Mouse (Mus musculus): ENCODE results near the gene Pacrg. TPM values are rescaled to one million over a fixed set of nuclear protein-coding genes. Genes with fewer than 3 reads are reported as not detected.
A peak's percentile ranks its signal among the peaks of the same experiment; 100 is the strongest.

Pacrg gene
- polyA plus RNA-seq, 1 experiment from 2014 or later: 0.89 TPM

DNA sequence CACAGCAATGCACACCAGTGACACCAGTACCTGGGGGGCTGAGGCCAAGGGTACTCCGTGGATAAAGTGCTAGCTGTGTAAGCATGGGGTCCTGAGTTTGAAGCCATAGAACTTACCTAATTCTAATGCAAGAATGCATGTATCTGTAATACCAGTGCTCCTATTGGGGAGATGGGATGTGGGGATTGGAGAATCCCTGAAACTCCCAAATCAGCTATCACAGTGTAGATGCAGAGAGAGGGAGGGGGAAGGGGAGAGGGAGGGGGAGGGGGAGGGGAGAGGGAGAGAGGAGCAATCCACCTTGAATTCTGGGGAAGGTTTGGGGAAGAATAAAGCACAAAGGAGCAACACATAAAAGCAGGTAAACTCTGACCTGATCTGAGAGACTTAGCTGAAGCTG, 405.2 kb downstream of the Pacrg start:
- no peak for DNase-seq (ENCODE audit: low spot score)
- Histone ChIP-seq H3K36me3 (no peaks in the 10 kb centered on the region), H3K27ac (peak overlapping the region; percentile 56; the same call in 1 of the 2 replicates), H3K4me1 (peaks cover 20% of the 10 kb centered on the region), H3K27me3 (ENCODE audit: insufficient read depth, poor library complexity, severe bottlenecking) (no peaks in the 10 kb centered on the region), H3K4me3 (no peak overlapping the region), H3K9me3 (no peaks in the 10 kb centered on the region)
- WGBS: 37% methylated on average over 1 of the region's 1 CpGs

DNA sequence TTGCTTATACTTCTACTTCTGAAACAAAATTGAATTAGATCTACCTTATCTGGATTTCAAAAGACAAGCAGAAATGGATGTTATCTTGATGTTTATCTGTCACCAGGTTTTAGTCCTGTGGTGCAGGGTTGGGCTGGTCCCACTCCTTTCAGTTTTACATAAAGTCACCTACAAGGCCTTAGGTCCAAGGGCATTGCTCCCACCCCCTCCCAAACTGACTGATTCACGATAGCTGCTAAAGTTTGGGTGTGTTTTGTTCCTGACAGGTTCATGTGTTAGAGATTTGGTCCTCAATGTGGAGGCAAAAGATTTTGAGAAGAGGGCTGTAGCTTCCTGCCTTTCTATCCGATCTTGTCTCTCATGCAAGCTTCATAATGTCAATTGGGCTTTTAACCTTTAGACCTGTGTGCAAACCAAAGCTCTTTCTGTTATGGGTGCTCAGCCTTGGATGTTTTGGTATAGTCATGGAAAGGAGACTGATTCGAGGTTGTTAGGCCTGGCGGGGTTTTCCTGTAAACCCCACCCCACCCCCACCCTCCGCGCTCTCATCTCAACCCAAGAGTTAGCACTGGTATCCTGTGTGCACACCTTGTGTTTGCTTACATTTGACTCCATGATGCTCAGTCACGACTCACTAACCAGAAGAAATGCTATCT, 407.5 kb downstream of the Pacrg start:
- H3K4me1 ChIP-seq: peaks cover 19% of the 10 kb centered on the region
- H3K4me3 ChIP-seq: no peak overlapping the region
- no peaks in the 10 kb centered on the region for H3K27me3 ChIP-seq (ENCODE audit: insufficient read depth, poor library complexity, severe bottlenecking)
- H3K9me3 ChIP-seq: no peaks in the 10 kb centered on the region
- no peak overlapping the region for H3K27ac ChIP-seq
- no peaks in the 10 kb centered on the region for H3K36me3 ChIP-seq
- WGBS: 88% methylated on average over 7 of the region's 7 CpGs
- DNase-seq (ENCODE audit: low spot score): no peak

DNA sequence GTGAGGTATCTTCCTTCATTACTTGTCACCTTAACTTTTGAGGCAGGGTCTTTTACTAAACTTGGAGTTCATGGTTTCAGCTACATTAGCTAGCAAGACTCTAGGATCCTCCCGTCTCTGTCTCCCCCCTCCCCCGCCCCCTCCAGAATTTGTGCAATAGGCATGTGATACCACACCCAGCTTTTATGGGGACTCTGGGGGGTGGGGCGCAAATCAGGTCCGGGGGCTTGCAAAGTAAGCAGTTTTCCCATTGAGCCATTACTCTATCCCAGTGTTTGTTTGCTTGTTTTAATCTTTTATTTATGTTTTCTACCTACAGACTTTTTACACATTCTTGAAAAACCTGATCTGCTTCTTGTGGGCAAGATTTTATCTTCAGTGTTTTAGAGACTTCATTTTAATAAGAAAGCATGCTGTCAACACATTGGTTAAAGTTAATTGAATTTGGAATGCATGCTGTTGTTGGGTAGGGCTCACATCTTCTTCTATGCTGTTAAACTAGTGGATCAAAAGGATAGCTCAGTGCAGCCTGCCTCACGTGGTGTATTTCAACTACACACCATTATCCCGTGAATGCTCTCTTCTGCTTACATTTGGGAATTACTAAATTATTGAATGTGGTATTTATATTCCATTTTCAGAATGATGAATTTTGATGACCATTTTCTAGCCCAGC, 408.1 kb downstream of the Pacrg start:
- H3K27ac ChIP-seq: no peak overlapping the region
- no peak for DNase-seq (ENCODE audit: low spot score)
- H3K27me3 ChIP-seq (ENCODE audit: insufficient read depth, poor library complexity, severe bottlenecking): no peaks in the 10 kb centered on the region
- H3K4me3 ChIP-seq: no peak overlapping the region
- 60% methylated on average over 6 of the region's 6 CpGs for WGBS
- no peaks in the 10 kb centered on the region for H3K36me3 ChIP-seq
- H3K4me1 ChIP-seq: peaks cover 23% of the 10 kb centered on the region
- H3K9me3 ChIP-seq: no peaks in the 10 kb centered on the region

DNA sequence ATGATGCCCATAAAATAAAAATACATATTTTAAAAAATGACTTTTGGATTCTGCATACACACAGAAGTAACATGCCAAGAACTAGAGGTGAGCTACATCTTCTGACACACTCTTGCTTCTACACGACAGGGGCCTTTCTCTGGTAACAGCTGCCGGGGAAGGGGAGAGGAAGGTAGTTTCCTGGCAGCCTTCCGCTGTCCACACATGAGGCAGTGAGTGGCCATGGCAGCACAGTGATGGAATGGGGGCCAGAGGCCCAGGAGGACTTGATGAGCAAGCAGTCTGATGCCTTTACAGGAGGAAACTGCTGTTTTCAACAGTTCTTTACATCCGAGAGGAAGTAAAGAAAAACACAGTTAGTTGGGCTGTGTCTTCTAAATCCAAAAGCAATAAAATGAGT, 409.3 kb downstream of the Pacrg start:
- Histone ChIP-seq H3K27ac (no peak overlapping the region), H3K4me3 (no peak overlapping the region), H3K4me1 (peaks cover 23% of the 10 kb centered on the region), H3K27me3 (ENCODE audit: insufficient read depth, poor library complexity, severe bottlenecking) (no peaks in the 10 kb centered on the region), H3K9me3 (no peaks in the 10 kb centered on the region), H3K36me3 (no peaks in the 10 kb centered on the region)
- 67% methylated on average over 4 of the region's 4 CpGs for WGBS
- DNase-seq (ENCODE audit: low spot score): no peak

DNA sequence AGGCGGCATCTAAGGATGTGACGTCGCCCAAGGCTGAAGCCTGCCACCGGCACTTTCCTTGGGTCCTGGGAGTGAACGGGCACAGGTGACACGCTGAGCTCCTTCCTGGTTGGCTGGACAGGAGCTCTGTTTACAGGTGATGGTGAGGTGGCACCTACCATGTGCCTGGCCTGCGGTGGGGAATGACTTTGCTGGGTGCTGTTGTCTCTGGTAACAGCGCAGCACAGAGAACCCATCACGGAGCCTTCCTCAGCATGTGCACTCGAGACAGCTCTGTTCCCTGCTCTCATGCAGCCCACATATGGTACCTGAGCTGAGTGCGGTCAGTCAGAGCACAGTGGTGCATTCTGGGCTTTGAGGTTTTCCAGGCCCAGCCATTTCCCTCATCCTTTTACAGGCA, 410.7 kb downstream of the Pacrg start:
- no peak overlapping the region for H3K4me3 ChIP-seq
- WGBS: 85% methylated on average over 11 of the region's 11 CpGs
- peak; percentile 71 for DNase-seq (ENCODE audit: low spot score)
- no peaks in the 10 kb centered on the region for H3K9me3 ChIP-seq
- H3K36me3 ChIP-seq: no peaks in the 10 kb centered on the region
- no peaks in the 10 kb centered on the region for H3K27me3 ChIP-seq (ENCODE audit: insufficient read depth, poor library complexity, severe bottlenecking)
- H3K4me1 ChIP-seq: peaks cover 17% of the 10 kb centered on the region
- peak overlapping the region; percentile 52; the same call in 1 of the 2 replicates for H3K27ac ChIP-seq

DNA sequence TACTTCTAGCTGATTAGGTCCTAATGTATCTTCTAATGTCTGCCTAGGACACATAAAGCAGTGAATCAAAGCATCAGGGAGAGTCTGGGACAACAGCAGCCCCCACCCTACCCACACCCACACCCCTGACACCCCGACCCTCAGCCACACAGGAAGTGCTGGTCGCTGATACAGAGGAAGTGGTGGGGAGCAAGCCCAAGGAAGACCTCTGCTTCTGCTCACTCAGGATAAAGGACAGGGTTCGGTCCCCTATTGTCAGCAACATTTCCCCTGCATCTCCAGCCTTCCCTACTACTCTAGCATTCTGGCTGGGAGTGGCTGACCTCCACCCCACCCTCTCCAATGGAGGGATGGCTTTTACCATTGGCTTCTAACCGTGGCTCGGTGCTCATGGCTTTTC, 414.8 kb downstream of the Pacrg start:
- Histone ChIP-seq H3K27ac (0 out of 2 replicates have a peak overlapping the region, but pooled peaks have one; percentile 3), H3K9me3 (no peaks in the 10 kb centered on the region), H3K4me1 (peaks cover 9% of the 10 kb centered on the region; the same call in 1 of the 2 replicates), H3K4me3 (no peak overlapping the region), H3K36me3 (no peaks in the 10 kb centered on the region), H3K27me3 (ENCODE audit: insufficient read depth, poor library complexity, severe bottlenecking) (no peaks in the 10 kb centered on the region)
- DNase-seq (ENCODE audit: low spot score): no peak
- 68% methylated on average over 5 of the region's 5 CpGs for WGBS

DNA sequence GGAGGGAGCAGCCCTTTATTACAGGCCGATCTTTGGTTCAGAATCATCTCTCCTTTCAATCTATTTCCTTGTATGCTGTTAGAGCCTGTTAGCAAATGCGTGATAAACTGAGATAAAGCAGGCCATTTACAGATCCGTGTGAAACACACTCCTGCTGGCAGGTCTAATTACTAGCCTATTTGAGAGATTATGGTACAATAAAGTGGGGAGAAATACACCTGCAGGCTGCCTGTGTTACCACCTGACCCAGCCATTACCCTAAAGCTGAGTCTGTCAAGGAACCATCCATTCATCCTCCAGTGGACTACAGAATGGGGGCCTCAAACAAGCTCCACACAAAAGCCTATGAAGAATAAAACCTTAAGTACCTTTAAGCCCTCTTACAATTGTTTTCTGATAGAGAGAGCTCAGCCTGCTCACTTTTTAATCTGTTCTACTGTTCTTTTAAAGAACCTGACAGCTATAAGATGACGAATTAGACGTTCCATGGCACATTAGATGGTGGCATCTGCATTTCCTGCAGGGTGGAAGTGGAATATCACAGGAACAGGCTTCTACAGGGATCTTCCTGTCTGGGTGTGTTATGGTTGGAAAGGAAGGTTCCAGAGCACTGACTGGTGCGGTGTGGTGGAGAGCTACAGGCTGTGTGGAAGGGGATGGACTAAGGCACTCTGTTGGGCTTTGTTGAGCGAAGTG, 422.4 kb downstream of the Pacrg start:
- Histone ChIP-seq H3K27ac (peak overlapping the region; percentile 84), H3K4me1 (peaks cover 49% of the 10 kb centered on the region), H3K36me3 (no peaks in the 10 kb centered on the region)

DNA sequence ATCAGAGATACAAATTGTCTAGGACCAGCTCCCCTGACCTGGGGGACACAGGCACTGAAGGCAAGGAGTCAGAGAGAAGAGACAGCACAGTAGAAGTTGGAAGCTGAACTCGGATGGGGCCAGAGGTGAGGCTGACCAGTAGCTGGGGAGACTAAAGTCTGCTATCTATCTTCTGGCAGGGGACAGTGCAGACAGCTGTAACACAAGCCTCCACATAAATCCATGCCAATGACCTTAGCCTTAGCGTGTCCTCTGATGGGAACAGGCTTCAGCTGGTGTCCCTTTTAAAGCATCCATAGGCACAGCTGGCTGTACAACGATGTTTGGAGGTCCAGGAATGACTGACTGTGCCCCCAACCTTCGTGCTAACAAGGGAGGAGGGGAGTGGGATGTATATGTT, 423.1 kb downstream of the Pacrg start:
- no peak overlapping the region for H3K4me3 ChIP-seq
- H3K9me3 ChIP-seq: no peaks in the 10 kb centered on the region
- H3K27ac ChIP-seq: peak overlapping the region; percentile 84
- WGBS: 45% methylated on average over 4 of the region's 4 CpGs
- no peaks in the 10 kb centered on the region for H3K36me3 ChIP-seq
- H3K4me1 ChIP-seq: peaks cover 56% of the 10 kb centered on the region
- H3K27me3 ChIP-seq (ENCODE audit: insufficient read depth, poor library complexity, severe bottlenecking): no peaks in the 10 kb centered on the region
- DNase-seq (ENCODE audit: low spot score): peak; percentile 79

More for the DNA sequence above, 422.4 kb downstream of the Pacrg start:
- no peaks in the 10 kb centered on the region for H3K9me3 ChIP-seq
- no peak overlapping the region for H3K4me3 ChIP-seq
- no peaks in the 10 kb centered on the region for H3K27me3 ChIP-seq (ENCODE audit: insufficient read depth, poor library complexity, severe bottlenecking)
- WGBS: 70% methylated on average over 7 of the region's 7 CpGs
- DNase-seq (ENCODE audit: low spot score): no peak

DNA sequence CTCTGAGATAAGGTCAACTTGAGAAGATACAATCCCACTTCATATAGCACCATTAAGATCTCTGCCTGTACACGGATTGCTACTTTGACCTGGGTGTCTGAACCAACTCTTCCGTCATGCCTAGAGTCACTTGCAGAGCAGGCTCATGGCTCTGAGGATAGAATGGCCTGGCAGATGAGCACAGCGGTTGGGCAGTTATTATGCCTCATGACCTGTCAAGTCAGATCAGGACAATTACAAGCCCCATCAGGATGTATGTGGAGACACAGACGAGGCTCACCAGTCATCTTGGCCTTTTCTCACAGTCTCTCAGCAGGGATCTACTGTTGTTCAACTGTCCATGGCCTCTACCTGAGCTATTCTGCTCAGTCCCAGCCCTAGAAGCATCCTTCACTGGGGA, 424.0 kb downstream of the Pacrg start:
- DNase-seq (ENCODE audit: low spot score): no peak
- H3K4me1 ChIP-seq: peaks cover 58% of the 10 kb centered on the region
- H3K27ac ChIP-seq: peak overlapping the region; percentile 84
- H3K4me3 ChIP-seq: no peak overlapping the region
- no peaks in the 10 kb centered on the region for H3K27me3 ChIP-seq (ENCODE audit: insufficient read depth, poor library complexity, severe bottlenecking)
- 82% methylated on average over 4 of the region's 4 CpGs for WGBS
- no peaks in the 10 kb centered on the region for H3K36me3 ChIP-seq
- H3K9me3 ChIP-seq: no peaks in the 10 kb centered on the region

DNA sequence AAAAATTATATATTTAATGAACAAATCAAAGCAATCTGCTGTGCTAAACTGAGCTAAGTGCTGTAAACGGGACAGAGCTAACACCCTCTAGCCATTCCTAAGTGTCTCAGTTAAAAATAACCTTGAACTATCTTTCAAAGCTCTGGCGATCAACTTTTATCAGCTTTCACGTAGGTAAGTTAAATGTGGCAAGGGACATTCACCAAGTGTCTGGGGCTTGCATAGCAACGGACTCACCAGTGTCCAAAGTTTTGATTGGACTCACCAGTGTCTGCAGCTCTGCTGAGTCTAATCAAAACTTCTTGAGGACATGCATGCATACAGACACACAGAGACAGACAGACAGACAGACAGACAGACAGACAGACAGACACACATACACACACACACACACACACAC, 425.7 kb downstream of the Pacrg start:
- 26% methylated on average over 4 of the region's 4 CpGs for WGBS
- H3K36me3 ChIP-seq: no peaks in the 10 kb centered on the region
- no peaks in the 10 kb centered on the region for H3K27me3 ChIP-seq (ENCODE audit: insufficient read depth, poor library complexity, severe bottlenecking)
- no peak overlapping the region for H3K4me3 ChIP-seq
- H3K27ac ChIP-seq: peak overlapping the region; percentile 84
- peaks cover 65% of the 10 kb centered on the region for H3K4me1 ChIP-seq
- DNase-seq (ENCODE audit: low spot score): peak; percentile 88
- H3K9me3 ChIP-seq: no peaks in the 10 kb centered on the region

DNA sequence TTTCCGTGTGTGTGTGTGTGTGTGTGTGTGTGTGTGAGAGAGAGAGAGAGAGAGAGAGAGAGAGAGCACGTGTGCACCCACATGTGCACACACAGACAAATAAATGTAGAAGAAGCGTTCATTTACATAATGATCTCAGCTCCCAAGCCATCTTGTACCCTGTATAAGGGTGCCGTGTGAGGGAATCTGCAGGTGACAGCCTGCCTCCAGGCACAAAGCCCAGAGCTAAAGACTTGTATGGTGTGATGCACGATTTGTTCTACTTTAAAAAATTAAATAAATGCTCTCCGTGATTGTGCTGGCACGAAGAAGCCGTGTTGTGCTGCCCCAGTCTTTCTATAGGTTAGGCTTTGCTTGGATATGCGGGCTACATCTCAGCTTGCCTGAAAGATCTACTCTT, 426.2 kb downstream of the Pacrg start:
- H3K4me3 ChIP-seq: no peak overlapping the region
- peak overlapping the region; percentile 84 for H3K27ac ChIP-seq
- no peaks in the 10 kb centered on the region for H3K27me3 ChIP-seq (ENCODE audit: insufficient read depth, poor library complexity, severe bottlenecking)
- no peak for DNase-seq (ENCODE audit: low spot score)
- WGBS: 63% methylated on average over 9 of the region's 9 CpGs
- H3K9me3 ChIP-seq: no peaks in the 10 kb centered on the region
- H3K36me3 ChIP-seq: no peaks in the 10 kb centered on the region
- H3K4me1 ChIP-seq: peaks cover 67% of the 10 kb centered on the region

DNA sequence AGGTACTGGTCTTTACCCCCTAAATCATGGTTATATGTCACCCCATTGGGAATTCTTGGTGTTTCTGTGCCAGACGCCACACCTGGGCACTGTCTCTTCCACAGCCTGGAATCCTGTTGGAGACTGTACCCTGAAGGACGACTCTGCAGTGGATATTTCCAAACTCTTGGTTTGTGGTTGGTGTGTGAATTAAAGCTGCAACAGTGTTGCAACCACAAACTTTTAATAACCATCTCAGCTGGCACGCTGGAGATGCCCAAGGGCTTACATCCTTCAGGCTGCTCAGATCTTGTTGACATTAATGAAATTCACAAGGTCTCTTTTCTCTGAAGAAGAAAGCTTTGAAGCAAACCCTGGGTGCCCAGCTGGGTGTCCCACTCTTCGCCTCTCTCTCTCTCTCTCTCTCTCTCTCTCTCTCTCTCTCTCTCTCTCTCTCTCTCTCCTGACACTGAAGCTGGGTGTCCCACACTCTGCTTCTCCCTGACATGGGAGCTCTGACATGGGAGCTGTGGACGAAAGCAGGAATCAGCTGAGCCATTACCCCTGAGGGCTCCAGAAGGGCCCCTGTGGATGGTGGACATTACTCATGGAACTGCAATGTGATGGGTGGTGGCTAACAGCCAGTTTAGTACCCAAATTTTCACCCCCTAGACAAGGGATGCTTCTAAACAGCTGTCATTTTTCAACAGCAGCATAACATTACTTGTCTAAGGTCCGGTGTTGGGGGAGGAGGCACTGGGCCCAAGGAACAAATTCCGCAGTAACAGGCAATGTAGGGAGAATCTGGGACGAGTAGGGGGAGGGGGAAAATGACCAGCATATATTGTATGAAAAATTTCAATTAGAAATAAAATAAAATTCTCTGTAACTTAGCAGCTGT, 429.3 kb downstream of the Pacrg start:
- Histone ChIP-seq H3K27ac (peak overlapping the region; percentile 67), H3K9me3 (no peaks in the 10 kb centered on the region), H3K36me3 (no peaks in the 10 kb centered on the region), H3K27me3 (ENCODE audit: insufficient read depth, poor library complexity, severe bottlenecking) (no peaks in the 10 kb centered on the region), H3K4me3 (no peak overlapping the region), H3K4me1 (peaks cover 72% of the 10 kb centered on the region)
- 65% methylated on average over 8 of the region's 8 CpGs for WGBS
- DNase-seq (ENCODE audit: low spot score): no peak

Measured in heart, embryonic 10.5 days (tissue).